Mouse (Mus musculus) heart, postnatal 14 days (tissue): ENCODE measurements at regions not wholly inside any gene's neighbourhood (a gene's known extent, or its start where the extent isn't known, plus 50 kb on each side); places are given as distances from the start of the nearest gene placed in this dataset.

Source experiments
- DNase-seq, 2 experiments: peaks; one replicate each; pipeline ENCODE4 v3.0.0; 2021 to 2022
- intact Hi-C: fragments of 180-260 bp; cut with DNase I; formaldehyde crosslinking; loops from one replicate; pipeline ENCODE4 v1.15.1; 2025

- intact Hi-C loops = no loop called here
- no peak for DNase-seq
Observed at GRCm38 (mm10) chr4:4195250-4195649, 117.9 kb upstream of the Sdr16c6 start.
